Mouse (Mus musculus): ENCODE measurements around the gene Tmod1. TPM values are rescaled to one million over a fixed set of nuclear protein-coding genes. Genes with fewer than 3 reads are reported as not detected.

Tmod1 gene
- polyA plus RNA-seq, 1 experiment from 2014 or later: 52.5 TPM

DNA sequence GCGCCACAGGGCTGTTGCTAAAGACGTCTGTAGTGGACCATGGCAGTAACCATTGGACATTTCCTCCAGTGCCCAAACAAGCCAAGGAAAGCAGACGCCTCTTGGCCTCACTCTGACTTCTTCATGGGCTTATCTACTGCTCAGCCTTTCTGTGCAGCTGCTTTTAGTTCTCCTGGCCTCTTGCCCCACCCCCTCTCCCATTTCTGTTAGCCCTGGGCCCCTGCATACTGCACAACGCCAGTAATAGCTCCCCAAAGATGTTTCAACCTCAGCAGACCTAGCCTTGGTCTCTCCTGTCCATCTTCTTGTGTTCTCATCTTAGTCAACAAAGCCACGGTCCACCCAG is 3.7 kb downstream of the Tmod1 start:
- ATAC-seq (ENCODE audit: low read depth): peak; percentile 42
- H3K27ac ChIP-seq (ENCODE audit: low read length): peak overlapping the region; percentile 98
- WGBS (ENCODE audit: insufficient replicate concordance): 16% methylated on average over 5 of the region's 5 CpGs
- H3K36me3 ChIP-seq (ENCODE audit: control insufficient read depth, insufficient read depth): peaks cover 26% of the 10 kb centered on the region
- no peaks in the 10 kb centered on the region for H3K9me3 ChIP-seq (replicated peaks; ENCODE audit: control insufficient read depth, low read length)
- peaks cover 30% of the 10 kb centered on the region for H3K4me1 ChIP-seq (ENCODE audit: control insufficient read depth, low read depth, low read length)
- H3K4me2 ChIP-seq (ENCODE audit: low read depth, low read length): peak overlapping the region; percentile 80
- peak overlapping the region; percentile 92 for H3K9ac ChIP-seq (ENCODE audit: low read depth, low read length)
- peak overlapping the region; percentile 93 for H3K4me3 ChIP-seq (ENCODE audit: low read depth, low read length)
- peaks cover 12% of the 10 kb centered on the region; the same call in 1 of the 2 replicates for H3K27me3 ChIP-seq (ENCODE audit: control insufficient read depth, insufficient read depth, low read depth, low read length)

DNA sequence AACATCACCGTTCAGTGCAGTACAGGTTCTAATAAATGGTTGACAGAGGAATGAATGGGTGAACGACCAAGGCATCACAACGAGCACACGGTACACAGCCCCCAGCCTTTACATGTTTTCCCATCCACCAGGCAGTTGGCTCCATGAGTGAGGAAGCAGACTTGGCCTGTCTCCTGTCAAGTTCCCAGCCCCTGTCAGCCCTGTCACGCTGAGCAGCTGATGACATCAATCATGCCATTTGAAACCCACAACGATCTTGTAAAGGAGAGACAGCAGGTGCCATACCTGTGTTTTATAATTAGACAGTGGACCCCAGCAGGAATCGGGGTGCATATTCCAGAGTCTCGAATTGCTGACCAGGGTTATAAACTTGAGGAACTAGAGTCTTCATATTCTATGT is 4.6 kb downstream of the Tmod1 start:
- peaks cover 9% of the 10 kb centered on the region; the same call in 1 of the 2 replicates for H3K27me3 ChIP-seq (ENCODE audit: control insufficient read depth, insufficient read depth, low read depth, low read length)
- H3K4me1 ChIP-seq (ENCODE audit: control insufficient read depth, low read depth, low read length): peaks cover 30% of the 10 kb centered on the region
- H3K4me3 ChIP-seq (ENCODE audit: low read depth, low read length): peak overlapping the region; percentile 93; the same call in 1 of the 2 replicates
- no peak for ATAC-seq (ENCODE audit: low read depth)
- H3K27ac ChIP-seq (ENCODE audit: low read length): no peak overlapping the region
- peak overlapping the region; percentile 92 for H3K9ac ChIP-seq (ENCODE audit: low read depth, low read length)
- WGBS (ENCODE audit: insufficient replicate concordance): 73% methylated on average over 8 of the region's 8 CpGs
- H3K9me3 ChIP-seq (replicated peaks; ENCODE audit: control insufficient read depth, low read length): no peaks in the 10 kb centered on the region
- peaks cover 30% of the 10 kb centered on the region for H3K36me3 ChIP-seq (ENCODE audit: control insufficient read depth, insufficient read depth)
- H3K4me2 ChIP-seq (ENCODE audit: low read depth, low read length): peak overlapping the region; percentile 80

DNA sequence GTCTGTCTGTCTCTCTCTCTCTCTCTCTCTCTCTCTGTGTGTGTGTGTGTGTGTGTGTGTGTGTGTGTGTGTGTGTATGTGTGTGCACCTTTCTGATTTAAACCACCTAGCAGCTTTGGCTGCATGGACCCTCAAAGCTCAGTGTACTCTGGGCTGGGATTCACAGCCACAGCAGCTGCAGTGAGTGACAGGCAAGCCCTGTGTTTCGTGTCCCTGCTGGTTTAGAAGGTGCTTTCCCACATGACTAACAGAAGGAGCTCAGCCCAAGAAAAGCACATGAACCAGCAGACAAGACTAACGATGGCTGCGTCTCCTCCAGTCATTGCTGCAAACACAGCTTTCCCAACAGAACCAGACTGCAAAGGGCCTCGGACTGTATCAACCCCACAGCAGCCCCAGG is 9.2 kb downstream of the Tmod1 start:
- H3K4me2 ChIP-seq (ENCODE audit: low read depth, low read length): no peak overlapping the region
- ATAC-seq (ENCODE audit: low read depth): no peak
- no peaks in the 10 kb centered on the region for H3K9me3 ChIP-seq (replicated peaks; ENCODE audit: control insufficient read depth, low read length)
- H3K27ac ChIP-seq (ENCODE audit: low read length): no peak overlapping the region
- peaks cover 18% of the 10 kb centered on the region for H3K4me1 ChIP-seq (ENCODE audit: control insufficient read depth, low read depth, low read length)
- no peak overlapping the region for H3K4me3 ChIP-seq (ENCODE audit: low read depth, low read length)
- H3K9ac ChIP-seq (ENCODE audit: low read depth, low read length): no peak overlapping the region
- peaks cover 65% of the 10 kb centered on the region for H3K36me3 ChIP-seq (ENCODE audit: control insufficient read depth, insufficient read depth)
- no peaks in the 10 kb centered on the region for H3K27me3 ChIP-seq (ENCODE audit: control insufficient read depth, insufficient read depth, low read depth, low read length)
- 80% methylated on average over 4 of the region's 4 CpGs for WGBS (ENCODE audit: insufficient replicate concordance)

DNA sequence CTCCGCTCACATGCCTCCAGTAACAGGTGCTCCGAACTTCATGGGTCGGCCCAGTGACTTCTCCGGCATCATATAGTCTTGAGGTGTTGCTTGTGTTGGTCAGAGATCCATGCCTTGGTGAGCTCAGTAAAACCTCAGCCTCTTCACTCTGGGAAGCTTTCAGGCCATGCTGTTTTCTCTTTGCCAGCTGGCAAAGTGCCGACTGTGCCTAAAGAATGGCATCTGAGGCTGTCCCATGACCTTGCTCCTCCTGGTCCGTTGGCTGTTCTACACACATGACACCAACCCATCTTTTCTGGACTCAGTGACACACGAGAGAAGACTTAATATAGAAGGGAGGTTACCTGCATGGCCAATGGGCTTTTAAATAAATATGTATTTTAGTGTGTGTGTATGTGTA is 9.7 kb downstream of the Tmod1 start:
- Histone ChIP-seq H3K4me1 (ENCODE audit: control insufficient read depth, low read depth, low read length) (peaks cover 13% of the 10 kb centered on the region), H3K27ac (ENCODE audit: low read length) (no peak overlapping the region), H3K36me3 (ENCODE audit: control insufficient read depth, insufficient read depth) (peaks cover 62% of the 10 kb centered on the region), H3K27me3 (ENCODE audit: control insufficient read depth, insufficient read depth, low read depth, low read length) (no peaks in the 10 kb centered on the region), H3K9ac (ENCODE audit: low read depth, low read length) (no peak overlapping the region), H3K4me2 (ENCODE audit: low read depth, low read length) (no peak overlapping the region), H3K9me3 (replicated peaks; ENCODE audit: control insufficient read depth, low read length) (no peaks in the 10 kb centered on the region), H3K4me3 (ENCODE audit: low read depth, low read length) (no peak overlapping the region)
- ATAC-seq (ENCODE audit: low read depth): no peak
- 88% methylated on average over 7 of the region's 7 CpGs for WGBS (ENCODE audit: insufficient replicate concordance)

DNA sequence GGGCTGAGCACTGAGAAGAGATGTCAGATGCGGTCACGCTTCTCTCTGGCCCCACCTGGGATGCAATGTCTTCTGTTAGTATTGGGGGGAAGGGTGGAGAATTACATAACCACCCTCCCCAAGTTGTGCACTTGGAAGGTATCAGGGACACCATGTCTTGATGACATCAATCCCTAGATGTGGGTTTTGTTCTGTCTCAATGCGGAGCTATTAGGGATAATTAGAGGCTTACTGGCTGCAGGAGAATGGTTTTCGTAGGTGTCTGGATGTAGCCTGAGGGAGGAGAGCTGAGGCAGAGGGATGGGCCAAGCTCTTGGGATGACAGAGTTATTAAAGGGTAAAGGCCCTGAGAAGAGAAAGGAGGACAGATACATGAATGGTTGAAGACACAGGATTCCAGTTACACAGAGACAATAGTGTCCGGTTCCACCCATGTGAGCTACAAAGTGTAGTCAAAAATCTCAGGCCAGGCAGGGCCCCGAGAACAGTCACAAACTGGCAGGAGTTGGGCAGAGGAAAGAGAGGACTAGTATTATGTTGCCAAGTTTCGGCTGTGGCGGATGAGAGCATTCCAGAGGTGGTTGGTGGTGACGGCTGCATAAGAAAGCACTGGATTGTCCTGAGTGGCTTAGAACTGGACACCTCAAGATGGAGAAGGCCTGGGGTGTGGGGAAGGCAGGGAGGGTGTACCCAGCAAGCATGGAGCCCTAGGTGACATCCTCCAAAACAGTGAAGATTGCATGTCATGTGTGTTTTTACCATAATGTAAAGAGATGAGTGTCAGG is 14.8 kb downstream of the Tmod1 start:
- WGBS (ENCODE audit: insufficient replicate concordance): 90% methylated on average over 9 of the region's 9 CpGs
- H3K36me3 ChIP-seq (ENCODE audit: control insufficient read depth, insufficient read depth): peaks cover 51% of the 10 kb centered on the region
- no peak for ATAC-seq (ENCODE audit: low read depth)

DNA sequence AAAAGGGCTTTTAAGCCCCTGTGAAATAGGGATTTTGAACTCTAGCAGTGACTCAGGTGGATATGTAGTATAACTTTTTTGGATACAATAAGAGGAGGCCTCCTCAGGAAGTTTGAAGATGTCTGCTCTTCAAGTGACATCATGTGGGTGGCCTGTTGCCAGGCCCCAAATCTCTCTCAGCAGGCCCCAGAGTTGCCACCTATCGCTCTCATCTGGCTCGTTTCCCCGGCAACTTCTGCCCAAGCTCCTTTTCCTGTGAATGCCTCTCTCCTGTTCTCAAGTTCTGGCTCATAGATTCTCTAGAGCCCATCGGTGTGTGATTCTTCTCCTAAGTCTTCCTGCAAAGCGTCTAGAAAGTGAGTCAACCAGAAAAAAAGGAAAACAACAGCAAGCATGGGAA is 17.4 kb downstream of the Tmod1 start:
- no peak overlapping the region for H3K27ac ChIP-seq (ENCODE audit: low read length)
- 90% methylated on average over 5 of the region's 5 CpGs for WGBS (ENCODE audit: insufficient replicate concordance)
- no peak overlapping the region for H3K4me2 ChIP-seq (ENCODE audit: low read depth, low read length)
- peaks cover 28% of the 10 kb centered on the region for H3K36me3 ChIP-seq (ENCODE audit: control insufficient read depth, insufficient read depth)
- ATAC-seq (ENCODE audit: low read depth): no peak
- no peaks in the 10 kb centered on the region for H3K9me3 ChIP-seq (replicated peaks; ENCODE audit: control insufficient read depth, low read length)
- H3K4me3 ChIP-seq (ENCODE audit: low read depth, low read length): no peak overlapping the region
- no peaks in the 10 kb centered on the region for H3K27me3 ChIP-seq (ENCODE audit: control insufficient read depth, insufficient read depth, low read depth, low read length)
- H3K4me1 ChIP-seq (ENCODE audit: control insufficient read depth, low read depth, low read length): no peaks in the 10 kb centered on the region; the same call in 1 of the 2 replicates
- no peak overlapping the region for H3K9ac ChIP-seq (ENCODE audit: low read depth, low read length)

More for the DNA sequence above, 14.8 kb downstream of the Tmod1 start:
- H3K9me3 ChIP-seq (replicated peaks; ENCODE audit: control insufficient read depth, low read length): no peaks in the 10 kb centered on the region
- no peak overlapping the region for H3K4me2 ChIP-seq (ENCODE audit: low read depth, low read length)
- H3K27me3 ChIP-seq (ENCODE audit: control insufficient read depth, insufficient read depth, low read depth, low read length): no peaks in the 10 kb centered on the region
- no peaks in the 10 kb centered on the region; the same call in 1 of the 2 replicates for H3K4me1 ChIP-seq (ENCODE audit: control insufficient read depth, low read depth, low read length)
- H3K9ac ChIP-seq (ENCODE audit: low read depth, low read length): no peak overlapping the region
- no peak overlapping the region for H3K27ac ChIP-seq (ENCODE audit: low read length)
- no peak overlapping the region for H3K4me3 ChIP-seq (ENCODE audit: low read depth, low read length)

DNA sequence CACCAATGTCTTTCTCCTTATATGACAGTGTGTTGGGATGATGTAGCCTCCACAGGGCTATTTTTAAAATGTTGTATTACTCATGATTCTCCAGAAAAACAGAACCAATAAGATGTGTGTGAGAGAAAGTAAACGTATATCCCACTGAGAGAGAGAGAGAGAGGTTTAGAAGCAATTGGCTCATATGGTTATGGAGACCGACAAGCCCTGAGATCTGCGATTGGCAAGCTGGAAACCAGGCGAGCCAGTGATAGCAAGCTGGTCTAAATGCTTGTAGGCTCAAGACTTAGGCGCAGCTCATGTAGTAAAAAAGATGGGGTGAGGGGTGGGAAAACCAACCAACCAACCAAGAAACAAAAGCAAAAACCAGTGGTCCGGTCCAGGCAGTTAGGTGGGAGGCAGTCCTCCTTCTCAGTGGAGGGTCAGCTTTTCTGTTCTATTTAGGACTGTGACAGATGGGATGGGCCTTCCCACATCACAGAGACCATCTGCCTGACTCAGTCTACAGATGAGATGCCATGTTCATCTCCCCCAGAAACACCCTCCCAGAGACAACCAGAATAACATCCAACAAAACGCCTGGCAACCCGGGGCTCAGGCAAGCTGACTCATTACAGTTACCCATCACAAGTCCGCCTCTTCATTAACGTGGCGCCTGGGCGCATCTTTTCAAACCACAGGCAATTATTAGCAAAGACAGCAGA is 22.7 kb downstream of the Tmod1 start:
- 84% methylated on average over 12 of the region's 12 CpGs for whole genome bisulfite sequencing (ENCODE audit: insufficient replicate concordance)
- H3K4me3 ChIP-seq (ENCODE audit: low read depth, low read length): no peak overlapping the region
- H3K27me3 ChIP-seq (ENCODE audit: control insufficient read depth, insufficient read depth, low read depth, low read length): no peaks in the 10 kb centered on the region
- H3K9ac ChIP-seq (ENCODE audit: low read depth, low read length): no peak overlapping the region
- ATAC-seq (ENCODE audit: low read depth): no peak
- H3K36me3 ChIP-seq (ENCODE audit: control insufficient read depth, insufficient read depth): peaks cover 43% of the 10 kb centered on the region
- no peak overlapping the region for H3K27ac ChIP-seq (ENCODE audit: low read length)
- H3K9me3 ChIP-seq (replicated peaks; ENCODE audit: control insufficient read depth, low read length): no peaks in the 10 kb centered on the region
- no peak overlapping the region for H3K4me2 ChIP-seq (ENCODE audit: low read depth, low read length)
- H3K4me1 ChIP-seq (ENCODE audit: control insufficient read depth, low read depth, low read length): no peaks in the 10 kb centered on the region

DNA sequence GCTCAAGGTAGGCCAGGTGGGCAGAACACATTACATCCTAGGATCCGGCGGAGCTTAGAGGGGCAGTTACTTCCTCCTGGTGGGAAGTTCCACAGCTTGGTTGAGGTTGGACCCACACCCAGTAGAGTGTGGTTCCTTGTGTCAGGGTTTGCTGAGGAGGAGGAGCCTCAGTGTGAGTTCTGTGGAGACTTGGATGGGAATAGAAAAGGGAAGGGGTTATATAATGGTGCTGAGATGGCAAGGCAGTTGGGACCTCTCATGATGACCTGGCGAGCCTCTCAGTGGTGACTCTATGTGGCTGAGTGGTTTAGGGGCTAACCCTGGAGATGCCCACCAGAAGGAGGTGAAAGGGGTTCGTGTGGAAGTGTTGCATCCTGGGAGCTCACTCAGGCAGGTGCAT is 25.1 kb downstream of the Tmod1 start:
- Histone ChIP-seq H3K36me3 (ENCODE audit: control insufficient read depth, insufficient read depth) (peaks cover 48% of the 10 kb centered on the region), H3K4me2 (ENCODE audit: low read depth, low read length) (no peak overlapping the region), H3K27ac (ENCODE audit: low read length) (no peak overlapping the region), H3K4me3 (ENCODE audit: low read depth, low read length) (no peak overlapping the region), H3K9me3 (replicated peaks; ENCODE audit: control insufficient read depth, low read length) (no peaks in the 10 kb centered on the region), H3K27me3 (ENCODE audit: control insufficient read depth, insufficient read depth, low read depth, low read length) (no peaks in the 10 kb centered on the region), H3K4me1 (ENCODE audit: control insufficient read depth, low read depth, low read length) (no peaks in the 10 kb centered on the region), H3K9ac (ENCODE audit: low read depth, low read length) (no peak overlapping the region)
- no peak for ATAC-seq (ENCODE audit: low read depth)
- 67% methylated on average over 4 of the region's 4 CpGs for WGBS (ENCODE audit: insufficient replicate concordance)

DNA sequence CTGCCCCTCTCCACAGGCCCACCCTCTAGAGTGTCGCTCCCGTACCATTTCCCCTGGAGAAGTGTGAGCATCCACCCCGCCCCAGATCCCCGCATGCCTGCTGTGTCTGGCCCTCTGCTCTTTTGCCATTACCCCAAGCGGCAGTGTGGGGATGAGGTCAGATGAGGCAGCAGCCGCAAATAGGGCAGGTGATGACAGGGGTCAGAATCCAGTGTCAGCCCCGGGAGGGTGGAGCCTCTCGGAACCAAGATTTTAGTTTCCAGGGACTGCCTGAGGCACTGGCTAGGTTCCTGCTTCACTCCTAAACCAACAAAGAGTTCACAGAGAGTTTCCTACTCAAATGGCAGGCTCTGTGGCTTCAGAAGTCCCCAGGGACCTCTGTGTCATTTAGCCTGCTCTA is 25.5 kb downstream of the Tmod1 start:
- WGBS (ENCODE audit: insufficient replicate concordance): 65% methylated on average over 8 of the region's 8 CpGs
- Histone ChIP-seq H3K4me2 (ENCODE audit: low read depth, low read length) (no peak overlapping the region), H3K36me3 (ENCODE audit: control insufficient read depth, insufficient read depth) (peaks cover 48% of the 10 kb centered on the region), H3K27me3 (ENCODE audit: control insufficient read depth, insufficient read depth, low read depth, low read length) (no peaks in the 10 kb centered on the region), H3K9ac (ENCODE audit: low read depth, low read length) (no peak overlapping the region), H3K27ac (ENCODE audit: low read length) (no peak overlapping the region), H3K4me3 (ENCODE audit: low read depth, low read length) (no peak overlapping the region), H3K4me1 (ENCODE audit: control insufficient read depth, low read depth, low read length) (no peaks in the 10 kb centered on the region), H3K9me3 (replicated peaks; ENCODE audit: control insufficient read depth, low read length) (no peaks in the 10 kb centered on the region)
- ATAC-seq (ENCODE audit: low read depth): no peak

All from liver, embryonic 16.5 days (tissue).